Mouse (Mus musculus): ENCODE data around the gene Get4. TPM values are rescaled to one million over a fixed set of nuclear protein-coding genes. Genes with fewer than 3 reads are reported as not detected.

Get4 gene
- polyA plus RNA-seq, 1 experiment from 2014 or later, result 119 TPM

GRCm38 (mm10) chr5:139220006-139220515 lies 32.1 kb upstream of the Get4 start:
- no peak overlapping the region for H3K27ac ChIP-seq (replicated peaks)
- ATAC-seq (ENCODE audit: low read depth), result no peak
- no peaks in the 10 kb centered on the region for H3K4me1 ChIP-seq (replicated peaks)
- H3K36me3 ChIP-seq, result peaks cover 74% of the 10 kb centered on the region
- no peak overlapping the region for H3K4me3 ChIP-seq
- WGBS, result 85% methylated on average over 4 of the region's 4 CpGs
- no peak overlapping the region for H3K4me2 ChIP-seq
- no peak overlapping the region for H3K9ac ChIP-seq
- no peaks in the 10 kb centered on the region for H3K9me3 ChIP-seq
- no peaks in the 10 kb centered on the region for H3K27me3 ChIP-seq

DNA sequence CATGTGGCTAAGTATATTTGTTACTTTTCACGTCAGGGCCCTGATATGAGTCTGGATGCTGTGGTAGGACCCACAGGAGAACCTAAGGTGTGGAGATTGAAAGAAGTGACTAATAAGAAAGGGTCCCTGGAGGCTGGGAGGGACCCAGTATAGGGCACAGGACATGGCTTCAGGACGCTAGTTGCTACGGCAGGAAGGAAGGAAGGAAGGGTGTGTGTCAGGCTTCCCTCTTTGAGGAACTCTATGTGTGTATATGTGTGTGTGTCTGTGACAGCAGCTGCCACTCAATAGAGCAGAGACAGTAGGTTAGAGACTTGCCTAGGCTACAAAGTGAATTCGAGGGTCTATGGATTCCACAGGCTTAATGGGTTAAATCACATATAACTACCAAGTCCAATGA lies 31.5 kb upstream of the Get4 start:
- WGBS, result 90% methylated on average over 4 of the region's 4 CpGs
- no peak for ATAC-seq (ENCODE audit: low read depth)
- H3K36me3 ChIP-seq, result peaks cover 74% of the 10 kb centered on the region

GRCm38 (mm10) chr5:139223331-139223730 lies 28.8 kb upstream of the Get4 start:
- Histone ChIP-seq H3K27me3 (no peaks in the 10 kb centered on the region), H3K4me1 (replicated peaks) (no peaks in the 10 kb centered on the region), H3K27ac (replicated peaks) (no peak overlapping the region), H3K9me3 (no peaks in the 10 kb centered on the region), H3K4me2 (no peak overlapping the region), H3K4me3 (no peak overlapping the region), H3K9ac (no peak overlapping the region), H3K36me3 (peaks cover 82% of the 10 kb centered on the region)
- no peak for ATAC-seq (ENCODE audit: low read depth)
- 95% methylated on average over 10 of the region's 10 CpGs for WGBS

More for the DNA sequence above, 31.5 kb upstream of the Get4 start:
- Histone ChIP-seq H3K4me3 (no peak overlapping the region), H3K4me2 (no peak overlapping the region), H3K27me3 (no peaks in the 10 kb centered on the region), H3K9ac (no peak overlapping the region), H3K27ac (replicated peaks) (no peak overlapping the region), H3K9me3 (no peaks in the 10 kb centered on the region), H3K4me1 (replicated peaks) (no peaks in the 10 kb centered on the region)

- WGBS, result 96% methylated on average over 4 of the region's 4 CpGs
- Histone ChIP-seq H3K27ac (replicated peaks) (no peak overlapping the region), H3K36me3 (peaks cover 94% of the 10 kb centered on the region)
Observed at GRCm38 (mm10) chr5:139227236-139227635, 24.9 kb upstream of the Get4 start.

GRCm38 (mm10) chr5:139227645-139228044 lies 24.5 kb upstream of the Get4 start:
- peaks cover 94% of the 10 kb centered on the region for H3K36me3 ChIP-seq
- H3K4me1 ChIP-seq (replicated peaks), result no peaks in the 10 kb centered on the region
- H3K4me2 ChIP-seq, result no peak overlapping the region
- H3K9ac ChIP-seq, result no peak overlapping the region
- H3K9me3 ChIP-seq, result no peaks in the 10 kb centered on the region
- H3K27ac ChIP-seq (replicated peaks), result no peak overlapping the region
- no peak overlapping the region for H3K4me3 ChIP-seq
- no peak for ATAC-seq (ENCODE audit: low read depth)
- no peaks in the 10 kb centered on the region for H3K27me3 ChIP-seq
- WGBS, result 98% methylated on average over 2 of the region's 2 CpGs

More at GRCm38 (mm10) chr5:139227236-139227635, 24.9 kb upstream of the Get4 start:
- Histone ChIP-seq H3K27me3 (no peaks in the 10 kb centered on the region), H3K4me3 (no peak overlapping the region), H3K9ac (no peak overlapping the region), H3K9me3 (no peaks in the 10 kb centered on the region), H3K4me1 (replicated peaks) (no peaks in the 10 kb centered on the region), H3K4me2 (no peak overlapping the region)
- no peak for ATAC-seq (ENCODE audit: low read depth)

DNA sequence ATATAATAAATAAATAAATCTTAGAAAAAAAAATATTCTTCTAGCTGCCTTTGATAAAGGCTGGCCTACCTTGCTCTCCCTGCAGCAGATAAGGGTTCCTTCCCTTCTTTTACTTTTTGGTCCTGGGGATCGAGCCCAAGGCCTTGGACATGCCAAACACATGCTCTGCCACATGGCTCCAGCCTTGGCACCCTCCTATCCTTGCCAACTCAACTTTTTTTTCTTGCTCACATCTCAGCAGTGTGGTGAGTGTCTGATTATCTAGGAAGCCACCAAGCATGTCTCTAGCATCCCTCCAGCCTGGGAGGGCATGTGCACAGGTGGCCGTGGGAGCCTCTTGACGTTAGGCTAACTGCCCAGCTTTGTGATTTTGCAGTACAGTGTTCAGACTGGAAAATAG lies 23.8 kb upstream of the Get4 start:
- Histone ChIP-seq H3K36me3 (peaks cover 95% of the 10 kb centered on the region), H3K4me2 (no peak overlapping the region), H3K9ac (no peak overlapping the region), H3K4me3 (no peak overlapping the region), H3K9me3 (no peaks in the 10 kb centered on the region), H3K27me3 (no peaks in the 10 kb centered on the region), H3K4me1 (replicated peaks) (no peaks in the 10 kb centered on the region), H3K27ac (replicated peaks) (no peak overlapping the region)
- 98% methylated on average over 3 of the region's 3 CpGs for WGBS
- ATAC-seq (ENCODE audit: low read depth), result no peak

DNA sequence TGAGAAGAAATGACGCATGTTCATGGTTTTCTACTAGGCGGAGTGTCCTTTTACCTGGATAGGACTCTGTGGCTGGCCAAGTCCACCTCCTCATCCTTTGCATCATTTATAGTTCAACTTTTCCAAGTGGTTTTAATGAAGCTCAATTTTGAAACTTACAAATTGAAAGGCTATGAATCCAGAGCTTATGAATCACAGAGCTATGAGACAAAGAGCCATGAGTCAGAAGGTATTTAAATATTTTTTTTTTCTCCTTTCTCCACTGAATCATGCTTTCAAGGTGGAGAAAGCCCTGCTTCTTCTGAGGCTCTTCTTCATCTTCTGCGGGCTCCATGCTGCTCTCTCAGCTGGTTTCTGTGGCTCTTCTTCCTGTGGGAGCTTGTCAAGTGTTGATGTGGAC lies 22.4 kb upstream of the Get4 start:
- no peak for ATAC-seq (ENCODE audit: low read depth)
- no peak overlapping the region for H3K4me2 ChIP-seq
- H3K9ac ChIP-seq, result no peak overlapping the region
- no peaks in the 10 kb centered on the region for H3K27me3 ChIP-seq
- no peak overlapping the region for H3K4me3 ChIP-seq
- WGBS, result 96% methylated on average over 3 of the region's 3 CpGs
- no peak overlapping the region for H3K27ac ChIP-seq (replicated peaks)
- H3K36me3 ChIP-seq, result peaks cover 95% of the 10 kb centered on the region
- no peaks in the 10 kb centered on the region for H3K9me3 ChIP-seq
- H3K4me1 ChIP-seq (replicated peaks), result no peaks in the 10 kb centered on the region

DNA sequence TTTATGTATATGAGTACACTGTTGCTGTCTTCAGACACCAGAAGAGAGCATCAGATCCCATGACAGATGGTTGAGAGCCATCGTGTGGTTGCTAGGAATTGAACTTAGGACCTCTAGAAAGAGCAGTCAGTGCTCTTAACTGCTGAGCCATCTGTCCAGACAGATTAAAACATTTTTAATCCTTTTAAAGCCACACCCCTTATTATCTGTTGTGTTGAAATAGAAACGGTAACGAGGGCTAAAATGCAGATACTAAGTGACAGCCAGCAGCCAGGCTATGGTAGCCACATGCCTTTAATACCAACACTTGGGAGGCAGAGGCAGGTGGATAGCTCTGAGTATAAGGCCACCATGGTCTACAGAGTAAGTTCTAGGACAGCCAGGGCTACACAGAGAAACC lies 20.0 kb upstream of the Get4 start:
- H3K4me1 ChIP-seq (replicated peaks), result no peaks in the 10 kb centered on the region
- H3K27ac ChIP-seq (replicated peaks), result no peak overlapping the region
- H3K36me3 ChIP-seq, result peaks cover 96% of the 10 kb centered on the region
- no peak overlapping the region for H3K4me3 ChIP-seq
- no peak for ATAC-seq (ENCODE audit: low read depth)
- no peaks in the 10 kb centered on the region for H3K9me3 ChIP-seq
- 86% methylated on average over 3 of the region's 3 CpGs for WGBS
- H3K27me3 ChIP-seq, result no peaks in the 10 kb centered on the region
- no peak overlapping the region for H3K9ac ChIP-seq
- no peak overlapping the region for H3K4me2 ChIP-seq

DNA sequence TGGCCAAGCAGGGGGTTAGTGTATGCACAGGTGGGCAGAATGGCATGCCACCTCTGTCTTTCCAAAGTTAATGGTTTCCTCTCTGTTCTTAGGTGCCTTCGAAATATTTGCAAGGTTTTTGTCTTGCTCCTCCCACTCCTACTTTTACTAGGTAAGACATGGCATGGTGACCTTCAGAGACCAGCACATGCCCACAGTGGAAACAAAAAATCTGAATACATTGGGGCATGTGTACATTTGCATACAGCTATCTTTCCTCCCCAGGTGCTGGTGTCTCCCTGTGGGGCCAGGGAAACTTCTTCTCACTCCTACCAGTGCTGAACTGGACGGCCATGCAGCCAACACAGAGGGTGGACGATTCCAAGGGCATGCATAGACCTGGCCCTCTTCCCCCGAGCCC lies 17.7 kb upstream of the Get4 start:
- H3K9me3 ChIP-seq, result no peaks in the 10 kb centered on the region
- no peaks in the 10 kb centered on the region for H3K27me3 ChIP-seq
- WGBS, result 90% methylated on average over 4 of the region's 4 CpGs
- no peak overlapping the region for H3K27ac ChIP-seq (replicated peaks)
- no peaks in the 10 kb centered on the region for H3K4me1 ChIP-seq (replicated peaks)
- no peak overlapping the region for H3K9ac ChIP-seq
- no peak overlapping the region for H3K4me3 ChIP-seq
- H3K4me2 ChIP-seq, result no peak overlapping the region
- H3K36me3 ChIP-seq, result peaks cover 98% of the 10 kb centered on the region
- no peak for ATAC-seq (ENCODE audit: low read depth)

DNA sequence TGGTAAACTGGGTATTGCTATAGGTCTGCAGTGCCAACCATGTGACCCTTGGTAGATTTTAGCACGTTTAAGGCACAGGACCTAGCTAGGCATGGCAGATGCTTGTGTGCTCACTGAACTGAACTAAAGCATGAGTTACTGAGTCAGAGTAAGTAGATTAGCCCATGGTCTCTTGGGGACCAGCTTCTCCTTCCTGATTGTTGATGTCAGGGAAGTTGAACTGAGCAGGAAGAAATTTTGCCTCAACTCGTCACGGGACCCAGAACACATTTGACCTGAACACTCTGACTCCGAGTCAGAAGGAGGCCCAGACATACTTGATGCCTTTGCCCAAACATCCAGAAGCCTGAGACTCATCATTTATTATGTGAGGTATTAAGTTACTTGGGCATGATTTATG lies 14.7 kb upstream of the Get4 start:
- Histone ChIP-seq H3K27ac (replicated peaks) (no peak overlapping the region), H3K4me2 (no peak overlapping the region), H3K36me3 (peaks cover 99% of the 10 kb centered on the region), H3K9ac (no peak overlapping the region), H3K4me1 (replicated peaks) (no peaks in the 10 kb centered on the region), H3K27me3 (no peaks in the 10 kb centered on the region), H3K4me3 (no peak overlapping the region), H3K9me3 (no peaks in the 10 kb centered on the region)
- WGBS, result 88% methylated on average over 4 of the region's 4 CpGs
- no peak for ATAC-seq (ENCODE audit: low read depth)

DNA sequence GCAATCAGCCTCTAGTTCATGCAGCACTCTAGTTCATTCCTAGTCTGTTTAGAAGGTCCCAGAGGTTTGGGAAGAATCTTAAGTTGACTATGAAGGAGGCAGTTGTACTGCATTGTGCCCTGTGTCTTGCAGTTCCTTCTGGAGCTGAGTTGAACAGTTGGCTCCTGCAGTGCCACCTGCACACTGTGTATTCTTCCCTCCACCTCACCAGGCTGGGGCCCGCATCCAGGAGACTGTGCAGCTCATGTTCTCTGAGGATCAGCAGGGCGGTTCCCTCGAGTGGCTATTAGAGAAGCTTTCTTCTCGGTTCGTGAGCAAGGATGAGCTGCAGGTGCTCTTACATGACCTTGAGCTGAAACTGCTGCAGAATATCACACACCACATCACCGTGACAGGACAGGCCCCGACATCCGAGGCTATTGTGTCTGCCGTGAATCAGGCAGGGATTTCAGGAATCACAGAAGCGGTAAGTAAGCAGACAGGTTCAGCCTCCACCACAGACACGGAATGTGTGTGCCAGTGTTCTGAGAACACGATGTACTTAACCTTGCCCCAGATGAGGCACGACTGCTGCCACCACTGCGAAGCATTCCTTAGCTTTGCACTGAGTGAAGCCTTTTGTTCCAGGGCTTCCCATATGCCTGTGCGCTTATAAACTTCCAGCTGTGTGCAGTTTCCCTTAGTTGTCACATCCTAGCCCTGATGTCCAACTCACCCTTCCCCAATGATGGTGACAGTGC lies 10.9 kb upstream of the Get4 start:
- no peak for ATAC-seq (ENCODE audit: low read depth)
- H3K9ac ChIP-seq, result no peak overlapping the region
- 91% methylated on average over 15 of the region's 15 CpGs for WGBS

DNA sequence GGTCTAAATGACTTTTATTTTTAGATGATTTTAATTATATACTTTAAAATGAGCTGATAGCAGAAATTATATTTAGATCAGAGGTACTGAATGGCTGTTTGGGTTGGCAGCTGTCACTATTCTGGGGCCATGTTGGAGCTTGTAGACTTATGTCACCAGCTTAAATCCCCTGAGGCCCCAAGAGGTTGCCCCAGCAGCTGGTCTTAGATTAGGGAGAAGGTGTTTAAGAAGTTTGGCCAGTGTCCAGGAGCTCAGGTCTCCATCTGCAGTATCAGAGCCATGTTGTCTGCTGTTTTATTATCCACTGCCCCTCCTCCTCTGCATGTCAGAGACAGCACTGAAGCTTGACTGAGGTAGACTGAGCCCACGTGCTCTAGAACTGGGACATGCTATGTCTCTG lies 8.7 kb upstream of the Get4 start:
- H3K27ac ChIP-seq (replicated peaks), result no peak overlapping the region
- H3K4me3 ChIP-seq, result no peak overlapping the region
- no peaks in the 10 kb centered on the region for H3K4me1 ChIP-seq (replicated peaks)
- H3K9ac ChIP-seq, result no peak overlapping the region
- H3K4me2 ChIP-seq, result no peak overlapping the region
- no peaks in the 10 kb centered on the region for H3K9me3 ChIP-seq
- no peaks in the 10 kb centered on the region for H3K27me3 ChIP-seq
- peaks cover 99% of the 10 kb centered on the region for H3K36me3 ChIP-seq
- 94% methylated on average over 1 of the region's 1 CpGs for whole genome bisulfite sequencing
- no peak for ATAC-seq (ENCODE audit: low read depth)

More for the DNA sequence above, 10.9 kb upstream of the Get4 start:
- no peak overlapping the region for H3K27ac ChIP-seq (replicated peaks)
- no peaks in the 10 kb centered on the region for H3K4me1 ChIP-seq (replicated peaks)
- no peaks in the 10 kb centered on the region for H3K9me3 ChIP-seq
- no peaks in the 10 kb centered on the region for H3K27me3 ChIP-seq
- H3K4me2 ChIP-seq, result no peak overlapping the region
- no peak overlapping the region for H3K4me3 ChIP-seq
- peaks cover 99% of the 10 kb centered on the region for H3K36me3 ChIP-seq

DNA sequence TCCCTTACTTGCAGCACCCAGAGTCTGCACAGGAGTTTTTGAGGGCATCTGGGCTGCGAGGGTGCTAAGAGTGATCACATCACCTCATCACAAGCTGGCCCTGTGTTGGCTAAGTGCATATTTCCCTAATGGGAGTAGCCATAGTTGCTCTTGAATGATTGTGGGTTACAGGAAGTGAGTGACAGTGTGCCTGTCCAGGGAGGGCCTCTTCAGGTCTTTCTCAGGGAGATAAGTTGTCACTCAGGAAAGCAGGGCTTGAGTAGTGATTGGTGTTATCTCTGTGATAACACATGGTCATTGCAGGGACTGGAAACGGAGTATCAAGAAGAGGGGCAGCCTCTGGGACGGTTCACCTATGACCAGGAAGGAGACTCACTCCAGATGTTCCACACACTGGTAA lies 4.4 kb upstream of the Get4 start:
- Histone ChIP-seq H3K4me2 (no peak overlapping the region), H3K36me3 (peaks cover 80% of the 10 kb centered on the region), H3K9ac (no peak overlapping the region), H3K27me3 (no peaks in the 10 kb centered on the region), H3K9me3 (no peaks in the 10 kb centered on the region), H3K27ac (replicated peaks) (no peak overlapping the region), H3K4me1 (replicated peaks) (peaks cover 6% of the 10 kb centered on the region), H3K4me3 (no peak overlapping the region)
- WGBS, result 92% methylated on average over 3 of the region's 3 CpGs
- ATAC-seq (ENCODE audit: low read depth), result no peak
